Comparison of ENCODE assay signal across 8 mouse cellular contexts in the genomic region with DNA sequence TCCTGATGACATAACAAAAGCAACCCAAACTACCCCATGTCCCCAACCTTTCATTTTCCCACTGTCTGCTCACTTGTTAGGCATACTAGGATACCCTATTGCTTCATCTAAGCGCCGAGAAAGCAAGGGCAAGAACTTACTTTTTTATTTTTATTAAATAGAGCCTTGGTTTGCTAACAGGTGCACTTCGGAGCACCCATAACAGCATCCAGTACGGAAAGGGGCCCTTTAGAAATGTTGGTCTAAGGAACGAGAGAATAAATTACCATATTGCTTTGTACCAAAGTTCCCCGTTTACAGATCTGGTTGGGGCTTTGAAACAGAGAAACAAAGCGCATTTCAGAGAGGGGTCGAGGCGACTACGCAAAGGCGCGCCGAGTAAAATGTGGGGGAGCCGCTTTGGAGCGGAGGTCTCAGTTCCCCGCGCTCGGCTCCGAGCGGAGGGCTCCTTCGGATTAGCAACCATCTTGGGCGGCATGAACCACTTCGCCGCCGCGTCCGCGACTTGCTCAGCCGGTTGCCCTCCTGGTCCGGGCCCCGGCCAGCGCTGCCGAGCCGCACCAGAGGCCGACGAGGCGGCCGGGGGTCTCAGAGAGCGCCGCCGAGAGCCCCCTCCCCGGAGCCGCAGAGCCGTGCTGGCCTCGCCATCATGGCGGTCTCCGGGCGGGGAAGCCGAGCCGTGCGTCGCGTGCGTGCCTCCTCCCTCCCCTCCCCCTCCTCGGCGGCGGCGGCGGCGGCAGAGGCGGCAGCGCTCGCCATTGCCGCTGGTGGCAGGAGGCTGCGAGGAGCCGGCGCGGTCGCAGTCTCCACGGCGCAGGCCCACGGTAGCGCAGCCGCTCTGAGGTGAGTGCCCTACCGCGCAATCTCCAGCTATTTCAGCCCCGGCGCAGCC. TPM values are rescaled to one million over a fixed set of nuclear protein-coding genes. Genes with fewer than 3 reads are reported as not detected.
DNase-seq lines count a peak whose midpoint lies in the region; ATAC-seq lines count a peak whose summit lies in the region.

A gene (plus strand): TSS at position 718 of the 892 bp plus-strand sequence.

- H3K4me2 ChIP-seq in intestine, embryonic 15.5 days (replicated peaks): peak within 1 kb of the TSS; percentile 82

- H3K4me1 ChIP-seq in intestine, embryonic 15.5 days (replicated peaks): 0 out of 2 replicates have a peak, but pooled peaks cover 2% of the 10 kb centered on the region

- peak; percentile 96 for ATAC-seq in intestine, embryonic 15.5 days
- peak; percentile 88 for ATAC-seq in megakaryocyte-erythroid progenitor cell, adult 5-6 weeks (replicated peaks; ENCODE audit: low FRiP score, low TSS enrichment, poor library complexity, severe bottlenecking)

- H3K27me3 ChIP-seq in intestine, embryonic 15.5 days (replicated peaks): no peaks in the 10 kb centered on the region

- H3K27ac ChIP-seq in intestine, embryonic 15.5 days: peak within 1 kb of the TSS; percentile 99

- intact Hi-C loops in left cerebral cortex, postnatal 14 days (cut with DNase I): no loop called here

- peak; percentile 97 for DNase-seq in adrenal gland, postnatal 10 days
- peak; percentile 93 for DNase-seq in embryo, embryonic 9.5 days (ENCODE audit: extremely low spot score)
- DNase-seq in gastrocnemius, postnatal 4 days (ENCODE audit: low spot score in 2 of 2): peak; percentile 92 to 93
- peak; percentile 93 to 94 for DNase-seq in left cerebral cortex, postnatal 14 days (ENCODE audit: low spot score in 2 of 2)
- DNase-seq in right cerebral cortex, postnatal 14 days: peak; percentile 94
- peak; percentile 93 for DNase-seq in urinary bladder, postnatal 25 days (ENCODE audit: low spot score)

- H3K9me3 ChIP-seq in intestine, embryonic 15.5 days: no peaks in the 10 kb centered on the region

- peak within 1 kb of the TSS; percentile 98 for H3K4me3 ChIP-seq in intestine, embryonic 15.5 days (replicated peaks)

- under 1% methylated on average over 65 of the region's 78 CpGs for WGBS in intestine, embryonic 15.5 days

- H3K9ac ChIP-seq in intestine, embryonic 15.5 days: peak within 1 kb of the TSS; percentile 100

- no peaks in the 10 kb centered on the region for H3K36me3 ChIP-seq in intestine, embryonic 15.5 days

RNA-seq across cellular contexts. Expression of the gene that starts here (rescaled TPM):
- total RNA-seq in adrenal gland, postnatal 10 days (2021): 10 to 100 TPM; 22.0 to 25.5 TPM
- 10 to 100 TPM; 22.9 to 25.3 TPM for total RNA-seq in gastrocnemius, postnatal 4 days (2021)
- 40.9 and 47.8 TPM in 2 replicates for polyA plus RNA-seq in intestine, embryonic 15.5 days (2015; fragmentation: Nextera tagmentation; extraction: Ambion mirVana)
- 10 to 100 TPM; 18.7 to 21.0 TPM for total RNA-seq in left cerebral cortex, postnatal 14 days (2021)
- total RNA-seq in megakaryocyte-erythroid progenitor cell, adult 5-6 weeks (2014; fragmentation: Nextera tagmentation): 75.5 and 77.6 TPM in 2 replicates
- 58.9 and 85.1 TPM in 2 replicates for total RNA-seq in megakaryocyte-erythroid progenitor cell, adult 5-6 weeks (2017)

Comparison
In these comparisons a context has a peak if more than half of its experiments do, and no peak if none do; other contexts are left out.
1. Peak in every context shown above with its lines: DNase-seq, ATAC-seq, H3K4me3 ChIP-seq and H3K27ac ChIP-seq.